Mouse (Mus musculus) layer of hippocampus, adult 18-20 months (tissue): Measurements from ENCODE around the gene Gamt. TPM values are rescaled to one million over a fixed set of nuclear protein-coding genes. Genes with fewer than 3 reads are reported as not detected.
"Not testable (repeated sequence)": the region's sequence is repeated elsewhere in the genome, so short reads cannot be mapped to it uniquely, and the experiment has no call there.

ENCODE experiments used
- DNase-seq, 2 experiments: peaks; one replicate each; pipeline ENCODE4 v3.0.0; 2022; ENCODE audit warnings: low spot score in 2 of 2
- total RNA-seq, 2 experiments: library from RNA; stranded (reverse); gene quantifications; 2 replicates each; pipeline ENCODE4 v1.2.3; 2021

Gene Gamt
- total RNA-seq, 2 experiments from 2014 or later = 24.5 to 26.7 TPM

- no peak for DNase-seq
Measured at GRCm38 (mm10) chr10:80259463-80259805, 1.4 kb downstream of the Gamt start.

- DNase-seq = no peak
Measured at GRCm38 (mm10) chr10:80258752-80259462, 1.9 kb downstream of the Gamt start.

DNA sequence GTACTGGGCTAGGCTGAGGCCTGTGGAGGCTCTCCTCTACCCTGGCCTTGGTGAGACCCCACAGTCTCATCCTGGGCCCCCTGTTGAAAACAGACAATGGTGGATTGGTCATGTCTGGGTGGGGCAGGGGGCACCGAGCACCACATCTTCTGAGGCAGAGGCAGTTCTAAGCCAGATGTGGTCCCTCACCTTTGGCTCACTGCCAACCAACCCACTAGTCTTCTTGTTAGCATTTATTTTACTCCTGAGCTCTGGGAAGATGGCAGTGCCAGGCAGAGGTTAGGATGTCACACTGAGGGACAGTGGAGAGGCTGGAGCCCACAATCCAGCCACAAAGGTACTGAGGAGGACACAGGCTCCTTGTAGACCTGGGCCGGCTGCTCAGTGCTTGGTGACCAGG is 2.9 kb downstream of the Gamt start:
- DNase-seq = no peak

DNA sequence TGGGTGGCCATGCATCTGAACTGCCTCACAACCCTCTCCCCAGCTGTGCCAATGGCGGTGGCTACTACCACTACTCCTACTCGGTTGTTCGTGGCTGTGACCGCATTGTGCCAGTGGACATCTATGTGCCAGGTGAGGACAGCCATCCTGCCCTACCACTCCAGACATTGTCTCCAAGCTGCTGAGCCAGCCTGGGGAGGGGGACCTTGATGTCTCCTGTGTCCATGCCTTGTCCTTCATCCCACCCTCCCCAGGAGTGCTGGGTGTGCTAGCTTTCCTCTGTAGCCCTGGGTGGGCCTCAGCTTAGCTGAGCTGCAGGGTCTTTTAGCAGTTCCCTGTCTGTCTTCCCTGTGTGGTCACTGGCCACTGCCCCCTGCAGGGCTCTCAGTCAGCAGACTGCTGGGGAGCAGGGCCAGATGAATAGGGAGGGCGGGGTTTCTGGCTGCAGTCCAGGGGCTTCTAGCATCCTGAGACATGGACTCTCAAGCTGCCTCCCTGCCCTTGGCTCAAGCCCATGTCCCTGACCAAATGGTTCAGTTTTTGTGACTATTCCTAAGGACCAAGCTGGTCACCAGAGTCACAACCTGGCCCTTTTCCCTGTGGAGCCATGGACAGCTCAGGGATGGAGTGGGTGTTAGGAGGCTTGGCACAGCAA is 4.8 kb downstream of the Gamt start:
- DNase-seq = no peak

DNA sequence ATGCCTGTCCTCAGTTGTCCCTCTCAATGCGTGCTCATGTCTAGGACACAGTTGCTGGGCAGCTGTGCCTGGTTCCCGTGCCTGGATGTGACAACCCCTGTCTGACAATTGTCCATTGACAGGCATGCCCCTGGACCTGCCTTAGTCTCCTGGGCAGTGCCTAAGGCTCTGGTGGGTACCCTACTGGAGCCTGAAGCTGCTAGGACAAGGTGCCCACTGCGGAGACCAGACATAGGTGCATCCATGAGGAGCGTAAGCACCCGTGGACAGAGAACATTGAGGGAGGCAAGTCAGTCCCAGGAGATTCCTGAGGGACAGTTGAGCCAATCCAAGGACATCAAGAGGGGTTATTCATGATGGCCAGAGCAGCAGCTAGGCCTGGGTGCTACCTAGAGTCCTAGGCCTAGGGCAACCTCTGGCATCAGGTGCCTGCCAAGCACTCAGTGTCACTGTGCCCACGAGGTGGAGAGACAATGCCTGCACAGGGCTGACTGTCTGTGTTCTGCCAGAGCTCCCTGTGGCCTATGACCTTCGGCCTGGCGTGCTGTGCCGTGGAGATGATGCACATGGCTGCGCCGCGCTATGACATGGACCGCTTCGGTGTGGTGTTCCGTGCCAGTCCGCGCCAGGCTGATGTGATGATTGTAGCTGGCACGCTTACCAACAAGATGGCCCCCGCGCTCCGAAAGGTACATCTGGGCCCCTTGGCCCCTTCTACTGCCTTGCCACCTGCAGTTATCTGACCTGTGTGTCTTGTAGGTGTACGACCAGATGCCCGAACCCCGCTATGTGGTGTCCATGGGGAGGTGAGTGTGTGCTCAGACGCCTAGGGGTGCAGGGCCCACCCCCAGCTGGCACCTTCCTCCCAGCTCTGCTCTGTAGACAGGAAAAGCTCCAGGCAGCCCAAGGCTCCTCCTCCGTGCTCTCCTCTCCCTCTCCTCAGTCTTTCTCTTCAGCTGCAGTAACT is 6.2 kb downstream of the Gamt start:
- no peak for DNase-seq

DNA sequence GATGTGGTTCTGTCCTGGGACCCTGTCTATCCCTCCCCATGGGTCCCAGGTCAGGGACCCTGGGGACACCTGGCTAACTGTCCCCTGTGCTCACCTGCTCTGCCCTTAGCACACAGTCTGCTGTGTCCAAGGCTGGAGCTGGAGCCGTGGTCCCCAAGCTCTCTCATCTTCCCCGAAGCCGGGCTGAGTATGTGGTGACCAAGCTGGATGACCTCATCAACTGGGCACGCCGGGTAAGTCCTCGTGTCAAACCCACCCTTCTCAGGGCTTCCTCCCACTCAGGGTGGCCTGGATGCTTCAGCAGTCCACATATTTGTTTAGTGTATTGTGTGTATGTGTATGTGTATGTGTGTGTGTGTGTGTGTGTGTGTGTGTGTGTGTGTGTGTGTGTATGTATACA is 7.3 kb downstream of the Gamt start:
- no peak for DNase-seq

- DNase-seq = no peak
Measured at GRCm38 (mm10) chr10:80252493-80253274, 8.1 kb downstream of the Gamt start.

- DNase-seq = no peak
Measured at GRCm38 (mm10) chr10:80252011-80252410, 8.8 kb downstream of the Gamt start.

DNA sequence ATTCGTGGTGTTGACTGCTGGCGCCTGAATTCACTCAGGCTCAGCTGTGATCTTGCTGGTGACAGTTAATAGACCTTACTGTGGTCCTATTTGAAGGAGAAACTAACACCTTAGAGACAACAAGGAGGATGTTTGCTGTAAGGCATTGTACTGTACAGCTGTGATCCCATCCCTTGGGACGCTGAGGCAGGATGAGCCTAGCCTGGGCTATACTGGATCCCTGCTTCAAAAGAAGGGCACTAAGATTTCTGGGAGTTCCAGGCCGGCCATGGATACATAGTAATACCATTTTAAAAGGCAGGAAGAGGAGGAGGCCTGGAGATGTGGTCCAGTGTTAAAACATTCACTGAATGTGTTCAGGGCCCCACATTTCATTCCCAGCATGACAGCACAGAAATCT is 10.2 kb downstream of the Gamt start:
- DNase-seq = no peak

GRCm38 (mm10) chr10:80250059-80250458 is 10.8 kb downstream of the Gamt start:
- no peak for DNase-seq

GRCm38 (mm10) chr10:80248971-80249640 is 11.7 kb downstream of the Gamt start, which contains the start of gene Ndufs7:
Ndufs7 (plus strand) TSS chr10:80249121.
- peak; percentile 93 to 98 for DNase-seq

DNA sequence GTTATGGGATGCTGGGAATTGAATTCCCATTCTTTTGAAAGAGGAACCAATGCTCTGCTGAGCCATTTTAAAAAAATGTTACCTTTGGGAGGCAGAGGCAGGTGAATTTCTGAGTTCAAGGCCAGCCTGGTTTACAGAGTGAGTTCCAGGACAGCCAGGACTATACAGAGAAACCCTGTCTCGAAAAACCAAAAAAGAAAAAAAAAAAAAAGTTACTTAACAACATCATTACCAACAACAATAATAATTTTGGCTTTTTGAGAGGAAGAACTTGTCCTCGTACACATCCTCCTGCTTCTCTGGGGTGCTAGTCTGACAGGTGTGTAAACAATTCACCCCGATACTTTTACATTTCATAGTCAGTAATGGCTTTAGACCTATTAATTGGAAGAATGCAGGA is 12.4 kb downstream of the Gamt start:
- not testable (repeated sequence) for DNase-seq

DNA sequence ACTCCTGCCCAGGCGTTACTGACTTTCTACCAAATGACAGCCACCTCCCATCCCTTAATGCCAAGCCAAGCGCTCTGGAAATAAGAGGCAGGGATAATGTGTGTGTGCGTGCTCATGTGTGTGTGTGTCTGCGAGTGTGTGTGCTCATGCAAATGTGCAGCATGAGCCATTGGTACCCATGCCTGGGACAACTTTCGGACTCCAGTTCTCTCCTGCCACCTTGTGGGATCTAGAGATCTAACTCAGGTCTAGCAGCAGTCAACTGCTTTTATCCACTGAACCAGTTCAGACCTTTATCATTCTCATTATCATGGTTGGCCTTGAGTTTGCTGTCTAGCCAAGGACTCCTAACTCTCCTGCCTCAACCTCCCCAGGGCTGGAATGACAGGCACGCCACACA is 13.0 kb downstream of the Gamt start:
- peak in 1 of 2 experiments; percentile 45 for DNase-seq

- peak; percentile 71 to 88 for DNase-seq
Measured at GRCm38 (mm10) chr10:80245600-80245999, 15.2 kb downstream of the Gamt start.

GRCm38 (mm10) chr10:80244791-80245399 is 15.9 kb downstream of the Gamt start:
- DNase-seq = peak in 1 of 2 experiments; percentile 48

DNA sequence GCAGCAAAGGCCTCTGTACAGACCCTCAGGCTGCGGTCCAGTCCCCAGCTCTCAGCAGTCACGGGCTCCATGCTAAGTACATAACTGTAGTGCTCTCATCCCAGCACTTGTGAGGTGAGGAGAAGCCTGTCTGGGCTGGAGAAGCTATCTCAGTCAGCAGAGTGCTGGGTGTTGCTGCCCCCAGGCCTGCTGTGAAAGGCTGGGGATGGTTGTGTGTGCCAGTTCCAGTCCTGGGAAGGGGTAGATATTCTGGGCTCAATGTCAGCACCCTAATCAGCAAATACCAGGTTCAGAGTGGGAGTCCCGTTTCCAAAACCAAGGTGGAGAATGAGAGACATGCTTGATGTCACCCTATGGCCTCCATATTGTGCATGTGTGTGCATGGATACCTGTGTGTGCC is 18.2 kb downstream of the Gamt start:
- no peak for DNase-seq

DNA sequence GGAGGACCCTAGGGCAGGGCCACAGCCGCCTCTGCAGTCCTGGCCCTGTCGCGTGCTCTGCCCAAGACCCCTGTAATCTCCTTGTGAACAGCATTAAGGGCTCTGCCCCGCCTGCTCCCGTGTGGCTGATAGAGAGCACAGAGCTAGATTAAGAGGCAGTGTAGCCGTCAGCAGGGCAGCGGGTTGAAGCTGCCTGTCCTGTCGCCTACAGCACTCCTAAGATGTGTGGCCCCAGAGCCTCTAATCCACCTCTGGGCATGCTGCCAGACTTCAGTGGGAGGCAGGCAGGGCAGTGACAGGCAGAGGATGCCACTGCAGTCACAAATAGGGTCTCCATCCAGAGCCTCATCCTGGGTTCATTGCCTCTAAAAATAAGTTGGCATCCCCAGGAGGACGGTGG is 18.7 kb downstream of the Gamt start:
- no peak for DNase-seq

- DNase-seq = no peak
Measured at GRCm38 (mm10) chr10:80239791-80240190, 21.0 kb downstream of the Gamt start.

- DNase-seq = no peak
Measured at GRCm38 (mm10) chr10:80238306-80238705, 22.5 kb downstream of the Gamt start.

DNA sequence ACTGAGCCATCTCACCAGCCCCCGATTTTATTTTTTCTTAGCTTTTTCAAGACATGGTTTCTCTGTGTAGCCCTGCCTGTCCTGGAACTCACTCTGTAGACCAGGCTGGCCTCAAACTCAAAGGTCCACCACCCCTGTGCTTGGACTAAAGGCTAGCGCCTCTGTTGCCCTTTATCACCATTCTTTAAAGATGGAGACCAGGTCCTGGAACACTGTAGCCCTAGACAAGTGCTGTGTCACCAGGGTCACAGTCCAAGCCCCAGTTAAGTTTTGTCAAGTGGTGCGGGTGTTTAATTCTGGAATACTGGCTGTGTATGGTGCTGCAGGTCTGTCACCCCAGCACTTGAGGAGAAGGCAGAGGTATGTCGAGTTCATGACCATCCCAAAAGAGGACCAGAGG is 23.8 kb downstream of the Gamt start:
- no peak for DNase-seq
